Comparison of ENCODE assay signal across 29 mouse cellular contexts in the genomic region with DNA sequence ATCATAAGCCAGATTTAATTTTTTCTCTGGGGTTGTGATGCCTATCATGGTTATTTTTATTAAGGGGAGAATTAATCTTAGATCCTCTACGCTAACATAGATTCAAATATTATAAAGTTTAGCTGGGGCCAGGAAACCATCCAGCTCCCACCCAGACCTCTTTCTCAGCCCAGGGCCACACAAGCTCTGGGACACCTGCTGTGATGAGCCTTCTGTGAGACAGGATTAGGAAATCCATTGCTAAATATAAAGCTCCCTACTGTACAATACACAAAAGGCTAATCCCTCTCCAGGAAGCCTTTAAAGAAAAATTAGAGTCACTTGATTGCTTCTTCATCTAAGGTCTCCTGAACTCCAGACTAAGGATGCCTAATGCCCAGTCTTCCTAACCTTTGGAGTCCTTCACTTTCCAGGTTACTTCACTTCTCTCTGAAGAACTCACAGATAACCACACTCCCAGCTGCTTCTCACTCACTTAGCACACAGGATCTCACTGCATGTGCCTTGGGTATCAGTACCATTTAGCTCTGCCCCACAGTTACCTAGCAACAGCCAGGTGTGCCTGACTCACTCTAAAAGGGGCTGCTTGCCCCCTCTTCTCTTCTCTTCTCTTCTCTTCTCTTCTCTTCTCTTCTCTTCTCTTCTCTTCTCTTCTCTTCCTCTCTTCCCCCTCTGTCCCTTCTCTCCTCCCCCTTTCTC. TPM values are rescaled to one million over a fixed set of nuclear protein-coding genes. Genes with fewer than 3 reads are reported as not detected.
A peak's percentile ranks its signal among the peaks of the same experiment; 100 is the strongest.
DNase-seq lines count a peak whose midpoint lies in the region; ATAC-seq and TF ChIP-seq lines count a peak whose summit lies in the region.
"Had no signal": no experiment of that assay in that cellular context is flagged by ENCODE, and none has a peak within 500 bp of the region (broad histone marks: within the 10 kb centered on the region; RNA-seq: fewer than 3 reads in every experiment).

No protein-coding gene starts in this region.

- H3K4me3 ChIP-seq in forebrain, embryonic 15.5 days: no peak overlapping the region
- H3K4me3 ChIP-seq in forebrain, embryonic 10.5 days: no peak overlapping the region
- H3K4me3 ChIP-seq in midbrain, embryonic 15.5 days: no peak overlapping the region
- no peak overlapping the region for H3K4me3 ChIP-seq in midbrain, embryonic 10.5 days
- H3K4me3 ChIP-seq in forebrain, postnatal 0 days (ENCODE audit: low read depth, low read length): no peak overlapping the region
- H3K4me3 ChIP-seq: erythroblast, embryonic 14.5 days; limb, embryonic 13.5 days; lung, embryonic 15.5 days; midbrain, embryonic 12.5 days; myocyte; neural tube, embryonic 12.5 days had no signal

- H3K27me3 ChIP-seq in forebrain, embryonic 15.5 days: 0 out of 2 replicates have a peak, but pooled peaks cover 2% of the 10 kb centered on the region
- H3K27me3 ChIP-seq in forebrain, embryonic 10.5 days (ENCODE audit: poor library complexity, severe bottlenecking): peaks cover 3% of the 10 kb centered on the region; the same call in 1 of the 2 replicates
- no peaks in the 10 kb centered on the region for H3K27me3 ChIP-seq in midbrain, embryonic 15.5 days (replicated peaks)
- H3K27me3 ChIP-seq in midbrain, embryonic 10.5 days (ENCODE audit: low read depth, poor library complexity, severe bottlenecking): no peaks in the 10 kb centered on the region
- H3K27me3 ChIP-seq in forebrain, postnatal 0 days (ENCODE audit: insufficient read depth, low read length): no peaks in the 10 kb centered on the region
- H3K27me3 ChIP-seq: limb, embryonic 13.5 days; lung, embryonic 15.5 days; neural tube, embryonic 12.5 days had no signal

- H3K9me3 ChIP-seq in forebrain, embryonic 15.5 days: 0 out of 2 replicates have a peak, but pooled peaks cover 3% of the 10 kb centered on the region
- H3K9me3 ChIP-seq in forebrain, embryonic 10.5 days: peaks cover 16% of the 10 kb centered on the region
- 0 out of 2 replicates have a peak, but pooled peaks cover 3% of the 10 kb centered on the region for H3K9me3 ChIP-seq in midbrain, embryonic 15.5 days
- H3K9me3 ChIP-seq in midbrain, embryonic 10.5 days (replicated peaks): peaks cover 12% of the 10 kb centered on the region
- H3K9me3 ChIP-seq in forebrain, postnatal 0 days (ENCODE audit: low read length): 0 out of 2 replicates have a peak, but pooled peaks cover 4% of the 10 kb centered on the region
- H3K9me3 ChIP-seq: lung, embryonic 15.5 days; midbrain, embryonic 12.5 days had no signal

- H3K4me2 ChIP-seq in forebrain, embryonic 15.5 days (replicated peaks): no peak overlapping the region
- H3K4me2 ChIP-seq in midbrain, embryonic 15.5 days: no peak overlapping the region
- no peak overlapping the region for H3K4me2 ChIP-seq in forebrain, postnatal 0 days (ENCODE audit: low read depth)
- H3K4me2 ChIP-seq: heart, embryonic 11.5 days; hindbrain, embryonic 14.5 days; limb, embryonic 13.5 days; liver, embryonic 11.5 days; lung, embryonic 15.5 days; midbrain, embryonic 12.5 days; neural tube, embryonic 12.5 days had no signal

- 0 out of 2 replicates have a peak, but pooled peaks have one; percentile 23 for ATAC-seq in forebrain, embryonic 15.5 days (replicated peaks)
- peak; percentile 79 for ATAC-seq in midbrain, embryonic 15.5 days (replicated peaks)
- peak; percentile 73; the same call in 1 of the 2 replicates for ATAC-seq in forebrain, postnatal 0 days
- ATAC-seq: activated CD4-positive, CD25-positive, alpha-beta regulatory T cell, adult 4 months; inflammation-experienced regulatory T-cells, adult 6 months had no signal

- no peak overlapping the region for H3K9ac ChIP-seq in forebrain, embryonic 15.5 days (replicated peaks)
- H3K9ac ChIP-seq in midbrain, embryonic 15.5 days: no peak overlapping the region
- no peak overlapping the region for H3K9ac ChIP-seq in forebrain, postnatal 0 days
- H3K9ac ChIP-seq: hindbrain, embryonic 14.5 days; limb, embryonic 13.5 days; lung, embryonic 15.5 days; midbrain, embryonic 12.5 days; neural tube, embryonic 12.5 days had no signal

- no peak overlapping the region for H3K27ac ChIP-seq in forebrain, embryonic 15.5 days (replicated peaks)
- H3K27ac ChIP-seq in forebrain, embryonic 10.5 days: no peak overlapping the region
- no peak overlapping the region for H3K27ac ChIP-seq in midbrain, embryonic 15.5 days
- H3K27ac ChIP-seq in midbrain, embryonic 10.5 days (replicated peaks): no peak overlapping the region
- no peak overlapping the region for H3K27ac ChIP-seq in forebrain, postnatal 0 days (ENCODE audit: low read depth, low read length)
- H3K27ac ChIP-seq: hindbrain, embryonic 14.5 days; limb, embryonic 13.5 days; lung, embryonic 15.5 days; midbrain, embryonic 12.5 days; neural tube, embryonic 12.5 days had no signal

- H3K36me3 ChIP-seq in forebrain, embryonic 15.5 days: no peaks in the 10 kb centered on the region
- H3K36me3 ChIP-seq in forebrain, embryonic 10.5 days (replicated peaks): no peaks in the 10 kb centered on the region
- no peaks in the 10 kb centered on the region for H3K36me3 ChIP-seq in midbrain, embryonic 15.5 days (replicated peaks)
- H3K36me3 ChIP-seq in midbrain, embryonic 10.5 days: no peaks in the 10 kb centered on the region
- no peaks in the 10 kb centered on the region for H3K36me3 ChIP-seq in forebrain, postnatal 0 days (ENCODE audit: insufficient read depth)
- H3K36me3 ChIP-seq: limb, embryonic 13.5 days; lung, embryonic 15.5 days; midbrain, embryonic 12.5 days; neural tube, embryonic 12.5 days had no signal

- 50% methylated on average over 1 of the region's 1 CpGs for WGBS in forebrain, embryonic 15.5 days
- 73% methylated on average over 1 of the region's 1 CpGs for WGBS in forebrain, embryonic 10.5 days
- WGBS in midbrain, embryonic 15.5 days: 63% methylated on average over 1 of the region's 1 CpGs
- 73% methylated on average over 1 of the region's 1 CpGs for WGBS in midbrain, embryonic 10.5 days
- WGBS in forebrain, postnatal 0 days: 50% methylated on average over 1 of the region's 1 CpGs

- peaks cover 20% of the 10 kb centered on the region for H3K4me1 ChIP-seq in forebrain, embryonic 15.5 days
- H3K4me1 ChIP-seq in forebrain, embryonic 10.5 days: peaks cover 30% of the 10 kb centered on the region
- peaks cover 5% of the 10 kb centered on the region for H3K4me1 ChIP-seq in midbrain, embryonic 15.5 days
- H3K4me1 ChIP-seq in midbrain, embryonic 10.5 days: peaks cover 10% of the 10 kb centered on the region
- H3K4me1 ChIP-seq in forebrain, postnatal 0 days (ENCODE audit: insufficient read depth): no peaks in the 10 kb centered on the region
- H3K4me1 ChIP-seq: limb, embryonic 13.5 days; lung, embryonic 15.5 days had no signal

- TF ChIP-seq CTCF in forebrain, postnatal 0 days (IDR thresholded peaks at IDR 0.05; ENCODE audit: low read depth): no peak

- no peak for DNase-seq in forebrain, embryonic 10.5 days (ENCODE audit: extremely low spot score, low spot score)
- no peak for DNase-seq in midbrain, embryonic 10.5 days (ENCODE audit: low spot score)
- DNase-seq in forebrain, postnatal 0 days: no peak
- DNase-seq in heart, adult 9 months (ENCODE audit: low spot score in 2 of 2): no peak
- DNase-seq in urinary bladder, postnatal 10 days (ENCODE audit: low spot score): no peak
- DNase-seq: adrenal gland, adult 2 months; adrenal gland, postnatal 36 days; B cell, adult 2 months; cerebellum, adult 8-10 months; gastrocnemius, postnatal 25 days; heart, adult 11 months; heart, postnatal 4 days; kidney, adult 11 months; kidney, postnatal 14 days; right cerebral cortex, postnatal 25 days; thymus, postnatal 14 days had no signal

RNA-seq across cellular contexts. Expression of gene Scamp1, which starts 35.6 kb away (rescaled TPM):
- 103 and 111 TPM in 2 replicates for polyA plus RNA-seq in forebrain, embryonic 15.5 days (2015; fragmentation: Nextera tagmentation; extraction: Ambion mirVana)
- 27.1 and 27.3 TPM in 2 replicates for polyA plus RNA-seq in forebrain, embryonic 10.5 days (2016; fragmentation: Nextera tagmentation; extraction: Ambion mirVana)
- polyA plus RNA-seq in midbrain, embryonic 15.5 days (2015; fragmentation: Nextera tagmentation; extraction: Ambion mirVana): 175 and 192 TPM in 2 replicates
- 25.5 and 32.3 TPM in 2 replicates for polyA plus RNA-seq in midbrain, embryonic 10.5 days (2016; fragmentation: Nextera tagmentation; extraction: Ambion mirVana)
- total RNA-seq in forebrain, postnatal 0 days (2014; rRNA removed): 95.5 and 116 TPM in 2 replicates
- 60.9 and 119 TPM in 2 replicates for polyA plus RNA-seq in forebrain, postnatal 0 days (2015; fragmentation: Nextera tagmentation; extraction: Ambion mirVana)

RNA-seq across cellular contexts. Expression of gene Ap3b1, which starts 37.5 kb away (rescaled TPM):
- polyA plus RNA-seq in forebrain, embryonic 15.5 days (2015; fragmentation: Nextera tagmentation; extraction: Ambion mirVana): 34.3 and 34.7 TPM in 2 replicates
- 32.1 and 32.9 TPM in 2 replicates for polyA plus RNA-seq in forebrain, embryonic 10.5 days (2016; fragmentation: Nextera tagmentation; extraction: Ambion mirVana)
- 27.3 and 27.7 TPM in 2 replicates for polyA plus RNA-seq in midbrain, embryonic 15.5 days (2015; fragmentation: Nextera tagmentation; extraction: Ambion mirVana)
- 35.6 and 37.5 TPM in 2 replicates for polyA plus RNA-seq in midbrain, embryonic 10.5 days (2016; fragmentation: Nextera tagmentation; extraction: Ambion mirVana)
- 24.7 and 25.8 TPM in 2 replicates for total RNA-seq in forebrain, postnatal 0 days (2014; rRNA removed)
- 16.8 and 25.2 TPM in 2 replicates for polyA plus RNA-seq in forebrain, postnatal 0 days (2015; fragmentation: Nextera tagmentation; extraction: Ambion mirVana)

Comparison
In these comparisons a context has a peak if more than half of its experiments do, and no peak if none do; other contexts are left out.
1. ATAC-seq: peak in every context shown above with its lines; median percentile 79 in midbrain, embryonic 15.5 days; 73 in forebrain, postnatal 0 days; 23 in forebrain, embryonic 15.5 days.